Mouse (Mus musculus) kidney, postnatal 14 days (tissue): ENCODE results near the gene Peli2.

Experiments used
- DNase-seq: peaks from one replicate; pipeline ENCODE4 v3.0.0; 2022; ENCODE audit warnings: mixed read lengths

The Peli2 gene

DNA sequence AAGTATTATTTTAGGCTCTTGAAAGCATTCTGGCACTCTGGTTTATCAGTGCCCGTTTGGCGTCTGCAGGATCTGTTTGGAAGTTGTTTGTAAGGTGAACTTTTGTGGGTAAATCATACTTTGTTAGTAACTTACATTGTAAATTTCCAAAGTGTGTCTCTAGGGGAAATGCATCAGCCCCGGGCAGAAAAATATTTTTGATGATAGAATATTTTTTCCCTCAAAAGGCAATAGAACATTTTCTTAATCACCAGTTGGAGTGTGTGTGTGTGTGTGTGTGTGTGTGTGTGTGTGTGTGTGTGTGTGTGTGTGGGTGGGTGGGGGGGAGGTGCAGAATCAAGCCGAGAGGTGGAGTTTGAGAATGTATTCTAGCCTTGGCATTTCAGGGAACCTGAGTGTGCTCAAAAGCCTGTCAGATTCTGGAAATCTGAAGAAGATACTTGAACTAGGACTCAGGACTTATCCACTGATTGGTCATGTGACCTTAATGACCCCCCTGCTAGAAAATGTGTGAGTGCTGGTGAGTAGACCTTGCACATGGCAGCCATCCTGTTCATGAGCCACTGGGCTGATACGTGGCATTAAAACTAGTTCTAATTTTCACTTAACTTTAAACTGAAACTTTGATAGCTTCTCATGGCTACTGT is 33.4 kb downstream of the Peli2 start:
- no peak for DNase-seq

GRCm38 (mm10) chr14:48154641-48155040 is 34.0 kb downstream of the Peli2 start:
- DNase-seq = no peak

DNA sequence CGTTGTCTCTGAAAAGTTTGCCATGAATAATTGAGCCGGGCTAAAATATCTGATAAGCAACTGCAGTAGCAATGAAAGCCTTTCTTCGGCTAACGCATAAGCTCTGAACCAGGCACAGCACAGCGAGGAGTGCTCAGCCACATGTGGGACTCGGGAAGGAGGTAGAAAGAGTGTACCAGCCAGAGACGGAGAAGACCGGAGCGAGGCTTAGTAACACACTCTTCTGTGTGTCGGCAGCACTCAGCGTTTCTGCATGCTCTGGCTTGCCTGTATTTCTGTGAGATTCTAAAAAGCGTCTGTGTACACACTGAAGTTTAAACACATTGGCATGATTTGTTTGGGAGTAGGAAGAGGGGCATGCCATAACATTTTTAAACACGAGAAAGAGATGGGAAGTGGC is 34.5 kb downstream of the Peli2 start:
- no peak for DNase-seq

GRCm38 (mm10) chr14:48157085-48157484 is 36.5 kb downstream of the Peli2 start:
- DNase-seq = no peak

GRCm38 (mm10) chr14:48157835-48158234 is 37.2 kb downstream of the Peli2 start:
- DNase-seq = no peak

- no peak for DNase-seq
Observed at GRCm38 (mm10) chr14:48159401-48159800, 38.8 kb downstream of the Peli2 start.

DNA sequence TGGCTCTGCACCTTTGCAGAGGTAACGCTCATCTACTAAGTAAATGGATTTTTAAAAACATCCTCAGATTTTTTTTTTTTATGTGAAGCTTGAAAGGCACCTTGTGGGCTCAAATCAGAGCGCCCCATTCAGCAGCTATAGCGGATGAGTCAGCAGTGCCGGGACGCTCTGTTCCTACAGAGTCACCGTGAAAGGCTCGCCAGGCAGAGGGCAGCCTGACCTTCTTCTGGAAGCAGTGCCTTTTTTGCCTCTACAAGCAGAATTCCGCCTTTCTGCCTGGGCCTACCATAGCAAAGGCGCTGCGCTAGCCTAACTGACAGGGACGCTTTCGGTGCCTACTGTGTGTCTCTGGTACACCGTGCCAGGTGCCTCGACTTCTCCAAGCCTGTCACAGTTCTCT is 41.8 kb downstream of the Peli2 start:
- DNase-seq = no peak

- no peak for DNase-seq
Observed at GRCm38 (mm10) chr14:48164917-48165316, 44.3 kb downstream of the Peli2 start.

- DNase-seq = no peak
Observed at GRCm38 (mm10) chr14:48166396-48166795, 45.8 kb downstream of the Peli2 start.

DNA sequence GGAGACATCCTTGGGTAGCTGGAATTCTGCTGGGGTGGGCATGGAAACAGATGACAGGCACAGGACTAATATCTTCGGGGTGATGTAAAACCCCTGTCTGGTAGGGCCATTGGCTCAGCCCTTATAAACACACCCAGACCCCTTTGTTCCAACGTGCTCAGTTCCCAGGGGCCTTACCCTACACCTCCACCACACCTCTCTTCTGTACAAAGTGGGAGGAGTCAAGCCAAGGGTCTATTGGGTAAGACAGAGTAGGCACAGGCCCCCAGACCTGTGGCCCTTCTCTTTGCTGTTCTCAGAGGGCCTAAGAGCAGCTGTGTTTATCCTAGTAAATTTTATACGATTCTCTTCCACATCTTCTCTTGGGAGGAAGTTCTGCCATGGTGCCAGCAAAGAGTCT is 46.4 kb downstream of the Peli2 start:
- no peak for DNase-seq

DNA sequence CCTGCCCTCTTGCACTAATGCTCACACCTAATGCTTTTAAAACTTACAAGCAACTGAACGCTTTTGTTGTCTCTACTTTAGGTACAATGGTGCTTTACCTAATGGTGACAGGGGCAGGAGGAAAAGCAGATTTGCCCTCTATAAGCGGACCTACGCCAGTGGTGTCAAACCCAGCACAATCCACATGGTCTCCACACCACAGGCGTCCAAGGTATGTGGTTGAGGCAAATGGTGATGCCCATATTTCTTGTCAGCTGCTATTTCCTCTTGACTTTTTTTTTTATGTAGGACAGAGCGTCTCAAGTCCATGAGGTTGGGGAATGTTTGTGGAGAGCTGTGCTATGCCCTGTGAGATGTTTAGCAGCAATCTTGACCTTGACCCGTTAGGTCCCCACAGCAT is 47.5 kb downstream of the Peli2 start:
- no peak for DNase-seq

GRCm38 (mm10) chr14:48169970-48170369 is 49.3 kb downstream of the Peli2 start:
- DNase-seq = peak; percentile 50

GRCm38 (mm10) chr14:48171268-48171667 is 50.6 kb downstream of the Peli2 start:
- no peak for DNase-seq

DNA sequence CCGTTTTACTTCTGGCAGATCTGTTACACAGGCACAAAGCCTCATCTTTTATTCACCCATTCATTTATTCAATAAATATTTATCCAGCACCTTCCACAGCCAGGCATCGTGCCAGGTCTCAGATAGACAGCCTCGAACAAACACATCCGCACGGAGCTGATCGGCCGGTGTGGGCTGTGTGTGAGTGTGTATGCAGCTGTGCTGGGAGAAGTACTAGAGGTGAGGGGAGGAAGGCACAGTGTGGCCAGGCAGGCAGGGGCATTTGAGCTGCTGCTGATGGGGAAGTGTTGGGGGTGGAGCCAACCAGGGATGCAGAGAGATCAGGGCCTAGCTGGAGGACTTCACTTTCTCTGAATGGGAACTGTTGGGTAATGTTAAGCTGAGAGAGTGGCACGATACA is 51.4 kb downstream of the Peli2 start:
- peak; percentile 29 for DNase-seq

- no peak for DNase-seq
Observed at GRCm38 (mm10) chr14:48172876-48173275, 52.3 kb downstream of the Peli2 start.

DNA sequence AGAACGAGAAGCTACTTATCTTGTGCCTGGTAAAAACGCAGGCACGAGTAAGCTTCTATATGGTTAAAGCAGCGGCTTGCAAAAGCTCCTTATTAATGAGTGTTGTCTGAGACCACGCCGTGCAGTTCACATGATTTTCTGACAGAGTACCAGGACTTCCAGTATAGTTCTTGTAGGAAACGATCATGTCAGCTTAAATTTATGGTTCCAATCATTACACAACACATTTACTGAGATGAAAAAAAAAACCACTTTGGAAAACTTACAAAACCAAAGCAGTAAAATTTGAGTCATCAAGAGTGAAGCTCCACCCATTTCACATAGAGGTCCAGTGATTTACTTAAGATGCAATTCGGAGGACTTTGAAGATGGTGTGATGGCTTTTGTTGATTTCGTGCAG is 53.2 kb downstream of the Peli2 start:
- no peak for DNase-seq

DNA sequence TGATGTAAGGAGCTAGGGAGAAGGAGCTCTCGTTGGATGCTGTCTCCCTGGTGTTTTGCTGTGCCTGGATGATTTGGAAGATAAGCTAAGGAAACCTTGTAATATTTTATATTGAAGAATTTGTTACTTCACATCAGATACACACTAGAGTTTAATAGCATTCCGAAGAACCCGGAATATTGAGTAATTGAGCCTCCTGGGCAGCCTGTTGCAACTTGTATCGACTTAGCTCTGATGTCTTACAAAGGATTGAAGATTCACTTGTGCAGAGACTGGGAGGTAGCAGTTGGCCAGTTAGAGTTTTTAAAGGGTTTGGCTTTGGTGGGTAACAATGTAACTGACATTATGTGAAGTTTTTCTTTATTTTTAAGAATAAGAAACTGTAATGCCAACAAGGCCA is 53.7 kb downstream of the Peli2 start:
- DNase-seq = no peak

DNA sequence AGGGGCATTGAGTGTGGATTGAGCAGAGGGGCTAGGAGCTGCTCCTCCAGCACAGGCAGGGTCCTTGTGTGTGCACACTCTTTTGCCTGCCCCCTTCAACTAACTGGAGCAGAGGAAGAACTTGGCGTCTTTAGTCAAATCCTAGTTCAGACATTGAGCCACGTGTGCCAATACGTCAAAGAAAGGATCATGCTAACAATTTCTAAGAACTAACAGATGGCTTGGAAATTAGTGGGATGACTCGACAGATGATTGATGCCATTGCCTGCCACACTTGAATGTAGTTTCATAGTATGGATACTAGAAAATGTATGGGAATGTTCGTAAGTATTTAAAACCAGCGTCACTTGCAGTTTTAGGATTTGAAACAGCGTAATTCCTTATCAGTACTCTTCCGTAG is 54.5 kb downstream of the Peli2 start:
- no peak for DNase-seq

DNA sequence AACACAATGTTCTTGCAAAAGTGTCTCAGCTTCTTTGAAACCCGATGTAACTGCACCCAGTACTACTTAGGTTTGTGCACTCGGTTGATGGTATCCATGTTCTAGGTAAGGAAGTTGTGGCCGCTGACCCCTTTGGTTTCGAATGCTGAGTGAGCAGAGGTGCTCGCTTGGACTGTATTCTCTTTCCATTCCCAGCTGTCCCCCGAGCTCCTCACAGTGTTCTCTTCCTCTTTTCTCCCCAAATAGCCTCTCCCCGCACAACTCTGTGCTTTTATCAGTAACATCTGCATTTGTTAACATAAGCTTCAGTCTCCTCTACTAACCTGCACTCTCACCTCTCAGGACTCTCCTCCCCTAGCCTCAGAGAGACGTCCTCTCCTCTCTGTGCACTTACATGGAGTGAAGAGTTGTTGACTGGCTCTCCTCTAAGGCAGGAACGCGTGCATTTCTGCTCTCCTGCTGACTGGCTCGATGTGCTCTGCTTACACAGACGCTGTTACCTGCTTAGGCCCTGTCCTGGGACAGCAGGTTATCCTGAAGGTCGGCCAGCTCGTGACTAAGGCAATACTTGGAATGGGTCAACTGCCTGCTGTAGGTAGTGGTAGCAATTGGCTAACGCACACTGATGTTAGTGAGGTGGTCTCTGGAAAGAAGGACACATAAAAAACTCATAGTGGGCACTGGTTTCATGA is 57.8 kb downstream of the Peli2 start:
- DNase-seq = no peak

DNA sequence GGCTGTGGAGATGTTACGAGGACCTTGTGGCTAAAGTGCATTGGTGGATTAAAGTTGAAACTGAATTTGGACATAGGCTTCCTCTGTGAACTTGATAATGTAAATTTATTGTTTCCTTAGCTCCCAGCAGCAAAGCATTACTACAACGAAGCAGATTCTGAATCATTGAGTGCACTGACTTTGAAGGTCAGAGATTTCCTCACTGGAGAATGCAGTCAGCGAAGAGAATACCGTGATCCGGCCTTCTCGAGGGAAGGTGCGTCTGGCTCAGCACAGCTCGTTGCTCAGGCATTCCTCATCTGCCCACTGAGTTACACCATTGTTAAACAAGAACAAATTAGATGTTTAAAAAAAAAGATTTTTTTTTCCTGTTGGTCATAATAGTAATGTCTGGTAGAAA is 58.4 kb downstream of the Peli2 start:
- no peak for DNase-seq

DNA sequence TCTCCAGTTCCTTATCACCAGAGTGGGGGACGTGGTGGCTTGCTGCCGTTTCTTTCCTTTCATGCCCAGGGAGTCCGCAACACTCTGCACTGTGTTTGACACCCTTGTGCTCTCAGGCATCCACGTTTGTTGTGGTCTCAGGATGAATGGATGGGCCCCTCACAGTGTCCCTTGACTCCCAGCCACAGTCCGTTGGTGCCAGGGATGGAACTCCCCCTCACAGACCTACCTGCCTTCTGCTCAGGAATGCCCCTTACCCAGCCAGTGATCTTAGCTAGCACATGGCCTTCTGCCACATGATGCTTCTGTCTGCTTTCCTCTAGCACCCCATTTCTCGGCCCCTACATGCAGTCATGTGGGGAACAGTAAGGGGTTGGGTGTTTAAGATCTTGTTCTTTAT is 65.7 kb downstream of the Peli2 start:
- no peak for DNase-seq

DNA sequence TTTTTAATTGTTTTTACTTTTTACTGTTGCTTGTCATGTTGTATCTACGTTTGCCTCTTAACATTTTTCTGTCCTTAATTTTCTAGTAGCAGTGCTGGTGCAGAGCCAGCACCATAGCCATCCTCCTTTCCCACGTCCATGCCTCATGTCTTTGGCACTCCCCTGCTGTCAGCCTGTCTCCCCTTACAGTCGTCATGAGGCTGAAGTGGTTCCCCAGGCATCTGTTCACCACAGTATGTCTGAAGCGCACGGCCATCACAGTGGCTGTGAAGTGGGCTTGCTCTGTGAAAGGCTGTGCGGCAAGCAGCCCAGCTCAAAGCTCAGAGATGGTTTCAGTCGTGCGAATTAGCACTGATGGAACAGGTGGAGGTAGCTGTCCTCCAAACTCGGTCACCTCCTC is 66.5 kb downstream of the Peli2 start:
- no peak for DNase-seq

DNA sequence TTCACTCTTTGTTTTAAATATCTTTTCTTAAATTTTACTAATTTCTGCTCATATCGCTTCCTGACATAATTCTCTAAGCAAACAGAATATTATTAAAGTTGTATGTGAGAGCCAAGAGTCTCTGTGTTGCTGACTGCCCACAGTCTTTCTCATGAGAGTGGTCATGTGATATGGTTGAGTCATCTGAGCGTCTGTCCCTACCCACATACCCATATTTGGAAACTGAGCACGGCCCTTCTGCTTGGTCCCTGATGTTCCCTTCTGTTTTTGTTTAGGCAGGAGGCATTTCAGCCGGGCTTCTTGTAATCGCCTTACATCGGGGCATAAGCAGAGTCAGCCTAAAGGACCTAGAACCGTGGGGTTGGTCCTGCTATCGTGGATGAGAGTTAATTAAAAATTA is 68.7 kb downstream of the Peli2 start:
- DNase-seq = no peak

DNA sequence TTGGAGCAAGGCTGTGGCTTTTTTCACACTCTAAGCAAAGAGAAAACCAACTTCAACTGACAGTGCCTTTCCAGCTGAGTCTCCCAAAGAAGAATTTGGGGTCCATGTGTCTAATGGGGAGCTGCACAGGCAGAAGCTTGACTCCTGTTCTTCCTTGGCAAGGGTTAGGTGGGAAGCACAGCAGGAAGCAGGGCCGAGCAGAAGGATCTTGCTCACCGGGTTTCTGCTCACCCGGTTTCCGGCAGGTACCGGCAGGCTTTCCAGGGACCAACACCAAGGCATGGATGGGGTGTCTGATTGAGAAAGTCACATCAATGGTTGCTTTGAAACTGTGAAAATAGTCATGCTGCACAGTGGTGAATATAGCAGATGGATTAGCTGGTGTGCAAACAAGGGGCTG is 70.3 kb downstream of the Peli2 start:
- no peak for DNase-seq

GRCm38 (mm10) chr14:48191925-48192324 is 71.3 kb downstream of the Peli2 start:
- no peak for DNase-seq
